Mouse (Mus musculus): ENCODE measurements around the gene Zfp512b. TPM values are rescaled to one million over a fixed set of nuclear protein-coding genes. Genes with fewer than 3 reads are reported as not detected.

Zfp512b gene
- polyA plus RNA-seq, 1 experiment, result 9.8 TPM

DNA sequence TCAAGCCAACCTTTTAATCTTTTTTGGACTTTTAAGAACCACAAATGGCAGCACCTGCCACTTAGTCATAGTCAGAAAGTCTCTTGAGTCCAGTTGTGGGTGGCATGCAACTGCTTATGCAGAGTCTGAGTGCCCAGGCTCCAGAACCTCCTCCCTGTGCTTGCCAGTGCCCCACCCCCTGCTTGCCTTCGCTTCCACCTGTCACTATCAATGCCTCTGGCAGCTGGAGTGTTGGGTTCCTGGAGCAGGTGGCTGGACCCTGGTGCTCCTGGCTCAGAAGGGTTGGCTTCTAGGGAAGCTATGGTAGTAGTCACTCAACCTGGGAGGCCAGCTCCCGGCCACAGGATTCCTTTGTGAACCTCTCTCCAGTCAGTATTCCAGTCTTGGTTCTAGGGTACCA, 42.4 kb downstream of the Zfp512b start:
- H3K27me3 ChIP-seq (ENCODE audit: control insufficient read depth, insufficient read depth, insufficient read length), result no peaks in the 10 kb centered on the region
- H3K4me3 ChIP-seq (ENCODE audit: insufficient read depth, poor library complexity, severe bottlenecking), result no peak overlapping the region
- H3ac ChIP-seq (ENCODE audit: control insufficient read depth, insufficient read length, low read depth), result no peak overlapping the region
- peaks cover 11% of the 10 kb centered on the region for H3K79me2 ChIP-seq (ENCODE audit: control insufficient read depth, insufficient read depth)
- peaks cover 2% of the 10 kb centered on the region for H3K79me3 ChIP-seq (ENCODE audit: low read depth)
- H3K36me3 ChIP-seq (ENCODE audit: control insufficient read depth, insufficient read depth), result peaks cover 66% of the 10 kb centered on the region
- TF ChIP-seq FOSL1 (IDR thresholded peaks at IDR 0.05; ENCODE audit: insufficient read depth, low read length, poor library complexity, severe bottlenecking) (no peak), MYOD1 (IDR thresholded peaks at IDR 0.05; ENCODE audit: control insufficient read depth, insufficient read length, low read depth) (peak; percentile 48)

DNA sequence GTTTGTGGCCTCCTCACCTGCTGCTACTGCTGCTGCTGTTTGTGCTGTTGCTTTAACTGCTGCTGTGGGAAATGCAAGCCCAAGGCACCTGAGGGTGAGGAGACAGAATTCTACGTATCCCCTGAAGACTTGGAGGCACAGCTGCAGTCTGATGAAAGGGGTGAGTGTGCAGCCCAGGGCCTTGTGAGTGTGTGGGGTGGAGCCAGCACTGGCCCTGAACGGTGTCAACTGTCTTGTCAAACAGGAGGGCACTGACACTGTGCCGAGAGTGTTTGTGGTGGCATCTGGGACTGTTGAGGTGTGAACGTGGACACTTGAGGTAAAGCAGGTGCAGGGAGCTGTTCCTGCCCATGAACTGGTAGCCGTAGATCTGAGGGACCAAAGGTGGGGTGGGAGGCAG, 43.9 kb downstream of the Zfp512b start:
- Histone ChIP-seq H3K36me3 (ENCODE audit: control insufficient read depth, insufficient read depth) (peaks cover 71% of the 10 kb centered on the region), H3K4me3 (ENCODE audit: insufficient read depth, poor library complexity, severe bottlenecking) (no peak overlapping the region), H3ac (ENCODE audit: control insufficient read depth, insufficient read length, low read depth) (no peak overlapping the region), H3K27me3 (ENCODE audit: control insufficient read depth, insufficient read depth, insufficient read length) (no peaks in the 10 kb centered on the region), H3K79me2 (ENCODE audit: control insufficient read depth, insufficient read depth) (peaks cover 26% of the 10 kb centered on the region), H3K79me3 (ENCODE audit: low read depth) (peaks cover 17% of the 10 kb centered on the region)
- TF ChIP-seq CEBPB (IDR thresholded peaks at IDR 0.05; ENCODE audit: low read depth), result no peak
- no peak for TF ChIP-seq FOSL1 (IDR thresholded peaks at IDR 0.05; ENCODE audit: insufficient read depth, low read length, poor library complexity, severe bottlenecking)
- TF ChIP-seq MAX (IDR thresholded peaks at IDR 0.05), result no peak
- TF ChIP-seq USF1 (IDR thresholded peaks at IDR 0.05; ENCODE audit: low read depth), result no peak
- TF ChIP-seq MYOD1 (IDR thresholded peaks at IDR 0.05; ENCODE audit: control insufficient read depth, insufficient read length, low read depth), result no peak
- no peak for TF ChIP-seq MYOG (IDR thresholded peaks at IDR 0.05; ENCODE audit: control insufficient read depth, extremely low read depth, insufficient read length)
- TF ChIP-seq CTCF (IDR thresholded peaks at IDR 0.05; ENCODE audit: control insufficient read depth, insufficient read depth, insufficient read length), result no peak

DNA sequence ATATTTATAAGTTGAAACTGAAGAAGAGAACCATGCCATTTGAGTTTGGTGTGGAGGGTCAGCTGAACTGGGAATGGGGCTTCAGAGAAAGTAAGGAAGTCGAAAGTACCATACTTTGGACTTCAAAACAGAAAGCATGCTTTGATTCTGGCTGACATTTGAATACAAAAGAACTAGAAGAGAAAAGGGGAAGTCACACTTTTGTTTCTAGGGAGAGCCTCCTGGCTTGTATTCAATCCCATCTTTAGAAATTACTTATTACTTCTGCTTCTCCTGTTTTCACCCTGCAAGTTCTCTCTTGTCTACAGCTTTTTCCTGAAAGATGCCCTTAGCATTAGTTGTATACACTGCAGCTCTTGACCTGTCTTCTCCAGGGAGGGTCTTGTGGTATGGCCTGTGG, 44.4 kb downstream of the Zfp512b start:
- Histone ChIP-seq H3ac (ENCODE audit: control insufficient read depth, insufficient read length, low read depth) (no peak overlapping the region), H3K36me3 (ENCODE audit: control insufficient read depth, insufficient read depth) (peaks cover 71% of the 10 kb centered on the region), H3K79me2 (ENCODE audit: control insufficient read depth, insufficient read depth) (peaks cover 30% of the 10 kb centered on the region), H3K4me3 (ENCODE audit: insufficient read depth, poor library complexity, severe bottlenecking) (no peak overlapping the region), H3K79me3 (ENCODE audit: low read depth) (peaks cover 21% of the 10 kb centered on the region), H3K27me3 (ENCODE audit: control insufficient read depth, insufficient read depth, insufficient read length) (no peaks in the 10 kb centered on the region)
- TF ChIP-seq CTCF (IDR thresholded peaks at IDR 0.05; ENCODE audit: control insufficient read depth, insufficient read depth, insufficient read length), result no peak
- no peak for TF ChIP-seq USF1 (IDR thresholded peaks at IDR 0.05; ENCODE audit: low read depth)
- no peak for TF ChIP-seq MYOD1 (IDR thresholded peaks at IDR 0.05; ENCODE audit: control insufficient read depth, insufficient read length, low read depth)
- TF ChIP-seq FOSL1 (IDR thresholded peaks at IDR 0.05; ENCODE audit: insufficient read depth, low read length, poor library complexity, severe bottlenecking), result no peak
- TF ChIP-seq MYOG (IDR thresholded peaks at IDR 0.05; ENCODE audit: control insufficient read depth, extremely low read depth, insufficient read length), result no peak
- no peak for TF ChIP-seq MAX (IDR thresholded peaks at IDR 0.05)
- no peak for TF ChIP-seq CEBPB (IDR thresholded peaks at IDR 0.05; ENCODE audit: low read depth)

DNA sequence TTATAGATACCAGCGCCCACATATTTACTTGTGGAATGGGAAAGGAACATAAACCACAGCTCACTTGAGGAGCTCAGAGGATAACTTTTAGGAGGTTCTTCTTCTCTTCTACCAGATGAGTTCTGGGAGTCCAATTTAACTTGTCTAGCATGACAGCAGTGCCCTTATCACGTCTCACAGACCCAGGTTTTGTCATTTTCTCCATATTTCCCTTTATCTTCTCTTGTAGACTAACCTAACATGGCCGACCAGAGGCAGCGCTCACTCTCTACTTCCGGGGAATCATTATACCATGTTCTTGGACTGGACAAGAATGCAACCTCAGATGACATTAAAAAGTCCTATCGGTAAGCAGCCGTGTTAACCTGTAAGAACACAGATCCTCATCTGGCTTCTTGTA, 46.5 kb downstream of the Zfp512b start:
- no peak overlapping the region for H3ac ChIP-seq (ENCODE audit: control insufficient read depth, insufficient read length, low read depth)
- H3K4me3 ChIP-seq (ENCODE audit: insufficient read depth, poor library complexity, severe bottlenecking), result no peak overlapping the region
- peaks cover 51% of the 10 kb centered on the region for H3K79me2 ChIP-seq (ENCODE audit: control insufficient read depth, insufficient read depth)
- no peak for TF ChIP-seq MAX (IDR thresholded peaks at IDR 0.05)
- no peak for TF ChIP-seq USF1 (IDR thresholded peaks at IDR 0.05; ENCODE audit: low read depth)
- TF ChIP-seq FOSL1 (IDR thresholded peaks at IDR 0.05; ENCODE audit: insufficient read depth, low read length, poor library complexity, severe bottlenecking), result no peak
- TF ChIP-seq MYOG (IDR thresholded peaks at IDR 0.05; ENCODE audit: control insufficient read depth, extremely low read depth, insufficient read length), result no peak
- H3K36me3 ChIP-seq (ENCODE audit: control insufficient read depth, insufficient read depth), result peaks cover 61% of the 10 kb centered on the region
- no peaks in the 10 kb centered on the region for H3K27me3 ChIP-seq (ENCODE audit: control insufficient read depth, insufficient read depth, insufficient read length)
- H3K79me3 ChIP-seq (ENCODE audit: low read depth), result peaks cover 36% of the 10 kb centered on the region

DNA sequence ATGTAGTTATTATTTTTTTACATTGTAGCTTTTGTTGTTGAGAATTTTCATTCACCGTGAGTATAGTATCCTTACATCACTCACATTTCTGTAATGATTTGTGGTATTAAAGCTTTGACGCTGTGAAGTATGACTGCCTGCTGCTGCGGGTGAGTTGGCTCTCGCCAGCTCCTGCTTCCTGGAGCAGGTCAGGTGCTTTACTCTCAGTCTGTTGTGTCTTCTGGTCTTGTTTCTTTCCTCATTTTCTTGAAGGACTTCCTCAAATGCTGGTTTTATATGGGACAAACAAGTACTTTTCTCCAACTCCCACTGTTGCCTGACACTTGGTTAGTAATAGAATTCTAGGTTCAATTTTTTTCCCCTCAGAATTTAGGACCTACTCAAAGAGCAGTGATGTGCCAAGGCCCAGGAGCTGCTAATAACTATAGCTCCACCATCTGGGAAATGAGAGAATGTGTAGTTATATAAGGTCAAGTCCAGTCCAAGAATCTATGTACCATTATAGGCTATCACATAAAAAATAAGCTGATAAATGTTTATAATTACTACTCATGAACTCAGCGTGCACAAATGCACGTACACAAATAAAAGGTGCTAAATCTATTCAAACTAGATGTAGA, 50.7 kb downstream of the Zfp512b start:
- TF ChIP-seq CTCF (IDR thresholded peaks at IDR 0.05; ENCODE audit: control insufficient read depth, insufficient read depth, insufficient read length) (no peak), MAX (IDR thresholded peaks at IDR 0.05) (no peak), MYOD1 (IDR thresholded peaks at IDR 0.05; ENCODE audit: control insufficient read depth, insufficient read length, low read depth) (no peak), USF1 (IDR thresholded peaks at IDR 0.05; ENCODE audit: low read depth) (no peak)
- H3K36me3 ChIP-seq (ENCODE audit: control insufficient read depth, insufficient read depth), result peaks cover 39% of the 10 kb centered on the region
- H3K27me3 ChIP-seq (ENCODE audit: control insufficient read depth, insufficient read depth, insufficient read length), result no peaks in the 10 kb centered on the region
- H3K4me3 ChIP-seq (ENCODE audit: insufficient read depth, poor library complexity, severe bottlenecking), result no peak overlapping the region
- H3K79me3 ChIP-seq (ENCODE audit: low read depth), result peaks cover 68% of the 10 kb centered on the region
- H3K79me2 ChIP-seq (ENCODE audit: control insufficient read depth, insufficient read depth), result peaks cover 94% of the 10 kb centered on the region
- H3ac ChIP-seq (ENCODE audit: control insufficient read depth, insufficient read length, low read depth), result no peak overlapping the region

DNA sequence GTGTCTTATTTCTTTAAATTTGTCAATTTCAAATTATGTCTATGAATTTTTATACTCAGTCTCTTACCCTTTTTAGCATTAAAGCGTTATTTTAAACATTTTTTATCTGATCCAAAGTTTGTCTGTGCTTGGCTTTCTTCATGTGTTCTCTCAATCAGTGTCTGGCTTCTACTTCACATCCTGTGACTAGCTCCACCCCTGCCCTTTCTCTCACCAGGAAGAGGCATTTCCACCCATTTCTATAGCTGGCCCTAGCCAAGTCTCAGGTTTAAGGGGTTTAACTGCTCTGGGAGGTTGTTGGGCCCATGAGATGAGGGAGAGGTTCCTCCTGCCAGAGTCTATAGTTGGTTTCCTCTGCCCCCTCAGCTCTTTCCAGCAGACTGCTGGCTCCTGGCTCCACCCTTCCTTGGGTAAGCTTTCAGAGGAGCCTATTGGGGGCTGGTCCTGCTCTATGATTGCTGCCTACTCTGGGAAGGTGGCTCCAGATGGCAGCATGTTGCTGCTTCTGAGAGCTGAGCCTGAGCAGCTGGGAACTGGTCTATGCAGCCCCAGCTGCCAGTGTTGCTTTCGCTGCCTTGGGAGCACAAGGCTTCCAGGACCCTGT, 55.1 kb downstream of the Zfp512b start:
- Histone ChIP-seq H3K27me3 (ENCODE audit: control insufficient read depth, insufficient read depth, insufficient read length) (no peaks in the 10 kb centered on the region), H3K36me3 (ENCODE audit: control insufficient read depth, insufficient read depth) (peaks cover 35% of the 10 kb centered on the region), H3K4me3 (ENCODE audit: insufficient read depth, poor library complexity, severe bottlenecking) (no peak overlapping the region), H3ac (ENCODE audit: control insufficient read depth, insufficient read length, low read depth) (no peak overlapping the region), H3K79me3 (ENCODE audit: low read depth) (peaks cover 80% of the 10 kb centered on the region), H3K79me2 (ENCODE audit: control insufficient read depth, insufficient read depth) (peaks cover 100% of the 10 kb centered on the region)
- no peak for TF ChIP-seq CEBPB (IDR thresholded peaks at IDR 0.05; ENCODE audit: low read depth)
- TF ChIP-seq MYOG (IDR thresholded peaks at IDR 0.05; ENCODE audit: control insufficient read depth, extremely low read depth, insufficient read length), result no peak
- TF ChIP-seq FOSL1 (IDR thresholded peaks at IDR 0.05; ENCODE audit: insufficient read depth, low read length, poor library complexity, severe bottlenecking), result no peak
- TF ChIP-seq MYOD1 (IDR thresholded peaks at IDR 0.05; ENCODE audit: control insufficient read depth, insufficient read length, low read depth), result no peak
- TF ChIP-seq USF1 (IDR thresholded peaks at IDR 0.05; ENCODE audit: low read depth), result no peak
- no peak for TF ChIP-seq CTCF (IDR thresholded peaks at IDR 0.05; ENCODE audit: control insufficient read depth, insufficient read depth, insufficient read length)
- TF ChIP-seq MAX (IDR thresholded peaks at IDR 0.05), result no peak
